Mouse (Mus musculus) right cerebral cortex, postnatal 25 days (tissue): ENCODE results near the gene Sema7a.

ENCODE experiments used
- DNase-seq: peaks from one replicate; pipeline ENCODE4 v3.0.0; 2022

Sema7a gene

GRCm38 (mm10) chr9:57939431-57940348 lies at the start of gene Sema7a:
Sema7a (plus strand) TSS chr9:57940112.
- peak; percentile 88 for DNase-seq

- DNase-seq, result no peak
Observed at GRCm38 (mm10) chr9:57900478-57900877, 39.4 kb upstream of the Sema7a start.

GRCm38 (mm10) chr9:57901197-57901596 lies 38.7 kb upstream of the Sema7a start:
- DNase-seq, result no peak

- no peak for DNase-seq
Observed at GRCm38 (mm10) chr9:57901601-57902000, 38.3 kb upstream of the Sema7a start.

GRCm38 (mm10) chr9:57902132-57902531 lies 37.8 kb upstream of the Sema7a start:
- peak; percentile 39 for DNase-seq

GRCm38 (mm10) chr9:57903589-57904249 lies 36.2 kb upstream of the Sema7a start:
- DNase-seq, result no peak

- no peak for DNase-seq
Observed at GRCm38 (mm10) chr9:57904250-57904644, 35.7 kb upstream of the Sema7a start.

- no peak for DNase-seq
Observed at GRCm38 (mm10) chr9:57907206-57907605, 32.7 kb upstream of the Sema7a start.

- DNase-seq, result peak; percentile 92
Observed at GRCm38 (mm10) chr9:57910254-57911160, 29.4 kb upstream of the Sema7a start, which contains the start of gene Ubl7. Ubl7 (plus strand) TSS chr9:57910979.

GRCm38 (mm10) chr9:57912571-57912970 lies 27.3 kb upstream of the Sema7a start:
- no peak for DNase-seq

- no peak for DNase-seq
Observed at GRCm38 (mm10) chr9:57921491-57922060, 18.3 kb upstream of the Sema7a start.

- no peak for DNase-seq
Observed at GRCm38 (mm10) chr9:57922381-57922780, 17.5 kb upstream of the Sema7a start.

- DNase-seq, result no peak
Observed at GRCm38 (mm10) chr9:57923046-57923445, 16.9 kb upstream of the Sema7a start.

GRCm38 (mm10) chr9:57931166-57931767 lies 8.6 kb upstream of the Sema7a start:
- no peak for DNase-seq

GRCm38 (mm10) chr9:57932253-57932652 lies 7.7 kb upstream of the Sema7a start:
- DNase-seq, result no peak

- peak; percentile 66 for DNase-seq
Observed at GRCm38 (mm10) chr9:57932831-57933602, 6.9 kb upstream of the Sema7a start.

- peak; percentile 82 for DNase-seq
Observed at GRCm38 (mm10) chr9:57935683-57936437, 4.1 kb upstream of the Sema7a start.

GRCm38 (mm10) chr9:57937171-57937570 lies 2.7 kb upstream of the Sema7a start:
- no peak for DNase-seq

- no peak for DNase-seq
Observed at GRCm38 (mm10) chr9:57937651-57938050, 2.3 kb upstream of the Sema7a start.
